Mouse (Mus musculus) CH12.LX (cell line): Measurements from ENCODE around the gene Commd1. TPM values are rescaled to one million over a fixed set of nuclear protein-coding genes. Genes with fewer than 3 reads are reported as not detected.

Source experiments
- DNase-seq: peaks from one replicate; pipeline ENCODE4 v3.0.0-alpha.2; 2013; ENCODE audit errors: extremely low read depth
- H3K27ac ChIP-seq: 2 replicates; pipeline ENCODE4 v1.5.1; 2012; ENCODE audit warnings: low read depth, mild to moderate bottlenecking, control low read depth, moderate library complexity; ENCODE audit not compliant: insufficient read depth
- H3K27me3 ChIP-seq: replicated peaks from 2 replicates; pipeline ENCODE3; 2012; ENCODE audit warnings: inconsistent platforms
- H3K36me3 ChIP-seq, 2 experiments: replicated peaks in 1 of 2; 2 replicates each; pipeline versions ENCODE3 to v1.6.1; 2012; ENCODE audit warnings: inconsistent platforms in 1 of 2, low read length in 1 of 2, mild to moderate bottlenecking in 1 of 2, mixed read lengths in 1 of 2, moderate library complexity in 1 of 2; ENCODE audit not compliant: control insufficient read depth in 1 of 2, insufficient read depth in 1 of 2
- H3K4me1 ChIP-seq, 2 experiments: 2 replicates each; pipeline ENCODE4 v1.6.1; 2012; ENCODE audit warnings: inconsistent platforms in 1 of 2, moderate library complexity in 1 of 2; ENCODE audit not compliant: insufficient read depth in 2 of 2, control insufficient read depth in 1 of 2
- H3K4me2 ChIP-seq: 2 replicates; pipeline ENCODE4 v1.6.1; 2012; ENCODE audit warnings: low read depth, mild to moderate bottlenecking, control low read depth; ENCODE audit not compliant: poor library complexity, insufficient read depth, severe bottlenecking
- H3K4me3 ChIP-seq, 3 experiments: fragments of 150-350 bp in 1 of 3; sonication (generic) in 1 of 3; replicated peaks in 1 of 3; 2 replicates each; pipeline versions ENCODE3 to v1.5.1; 2011 to 2012; ENCODE audit warnings: low read depth in 2 of 3, low read length in 2 of 3, mild to moderate bottlenecking in 2 of 3, moderate library complexity in 2 of 3, control low read depth in 1 of 3, improper control_type of control experiment in 1 of 3, inconsistent platforms in 1 of 3, mixed read lengths in 1 of 3; ENCODE audit not compliant: poor library complexity in 1 of 3
- H3K79me2 ChIP-seq: replicated peaks from 2 replicates; pipeline ENCODE4 v1.6.1; 2012; ENCODE audit warnings: mild to moderate bottlenecking, moderate library complexity; ENCODE audit not compliant: control insufficient read depth, poor library complexity, insufficient read depth, severe bottlenecking; ENCODE audit errors: extremely low read depth
- H3K9ac ChIP-seq: 2 replicates; pipeline ENCODE4 v1.6.1; 2012; ENCODE audit warnings: low read depth, mild to moderate bottlenecking, control low read depth, moderate library complexity; ENCODE audit not compliant: insufficient read depth
- H3K9me3 ChIP-seq: replicated peaks from 2 replicates; pipeline ENCODE3; 2012; ENCODE audit warnings: low read length, inconsistent platforms, mixed read lengths
- BHLHE40 ChIP-seq: IDR thresholded peaks from 2 replicates; pipeline ENCODE4 v1.6.1; 2011; ENCODE audit warnings: mild to moderate bottlenecking, low read depth, low read length, improper control_type of control experiment
- CHD1 ChIP-seq: IDR thresholded peaks from 2 replicates; pipeline ENCODE4 v1.6.1; 2012; ENCODE audit warnings: low read depth, low read length, improper control_type of control experiment, inconsistent platforms
- CHD2 ChIP-seq: IDR thresholded peaks from 2 replicates; pipeline ENCODE4 v1.6.1; 2011; ENCODE audit warnings: low read length, improper control_type of control experiment
- E2F4 ChIP-seq: IDR thresholded peaks from 2 replicates; pipeline ENCODE4 v1.6.1; 2011; ENCODE audit warnings: low read depth, low read length, improper control_type of control experiment; ENCODE audit not compliant: insufficient replicate concordance
- ELF1 ChIP-seq: IDR thresholded peaks from 2 replicates; pipeline ENCODE4 v1.6.1; 2014; ENCODE audit warnings: low read depth, mild to moderate bottlenecking, inconsistent platforms, low read length, improper control_type of control experiment
- EP300 ChIP-seq: IDR thresholded peaks from 2 replicates; pipeline ENCODE4 v1.6.1; 2011; ENCODE audit warnings: low read length, improper control_type of control experiment
- ETS1 ChIP-seq: conservative IDR thresholded peaks from 2 replicates; pipeline ENCODE4 v1.6.1; 2012; ENCODE audit warnings: low read depth, mild to moderate bottlenecking, inconsistent platforms, low read length, improper control_type of control experiment, moderate library complexity
- GABPA ChIP-seq: IDR thresholded peaks from 2 replicates; pipeline ENCODE4 v1.6.1; 2012; ENCODE audit warnings: low read depth, low read length, improper control_type of control experiment, inconsistent platforms; ENCODE audit not compliant: insufficient replicate concordance
- HCFC1 ChIP-seq: IDR thresholded peaks from 2 replicates; pipeline ENCODE4 v1.6.1; 2012; ENCODE audit warnings: low read depth, mild to moderate bottlenecking, inconsistent platforms, low read length, improper control_type of control experiment
- IRF4 ChIP-seq: IDR thresholded peaks from 2 replicates; pipeline ENCODE4 v1.6.1; 2014; ENCODE audit warnings: low read depth, mild to moderate bottlenecking, inconsistent platforms, low read length, improper control_type of control experiment
- JUN ChIP-seq: IDR thresholded peaks from 2 replicates; pipeline ENCODE4 v1.6.1; 2011; ENCODE audit warnings: low read depth, mild to moderate bottlenecking, low read length, improper control_type of control experiment, moderate library complexity; ENCODE audit not compliant: insufficient read depth
- KAT2A ChIP-seq: IDR thresholded peaks from 2 replicates; pipeline ENCODE4 v1.6.1; 2012; ENCODE audit warnings: low read length, improper control_type of control experiment, inconsistent platforms; ENCODE audit not compliant: insufficient replicate concordance
- MAFK ChIP-seq: IDR thresholded peaks from 2 replicates; pipeline ENCODE4 v1.6.1; 2011; ENCODE audit warnings: low read length, improper control_type of control experiment; ENCODE audit not compliant: insufficient replicate concordance
- MAX ChIP-seq: IDR thresholded peaks from 2 replicates; pipeline ENCODE4 v1.6.1; 2011; ENCODE audit warnings: low read length, improper control_type of control experiment
- MAZ ChIP-seq: IDR thresholded peaks from 2 replicates; pipeline ENCODE4 v1.6.1; 2012; ENCODE audit warnings: low read depth, mild to moderate bottlenecking, inconsistent platforms, low read length, improper control_type of control experiment, moderate library complexity
- MEF2A ChIP-seq: IDR thresholded peaks from 2 replicates; pipeline ENCODE4 v1.6.1; 2014; ENCODE audit warnings: low read depth, mild to moderate bottlenecking, inconsistent platforms, low read length, improper control_type of control experiment, borderline replicate concordance
- MXI1 ChIP-seq: IDR thresholded peaks from 2 replicates; pipeline ENCODE4 v1.6.1; 2011; ENCODE audit warnings: mild to moderate bottlenecking, low read depth, low read length, improper control_type of control experiment
- MYC ChIP-seq: IDR thresholded peaks from 2 replicates; pipeline ENCODE4 v1.6.1; 2011; ENCODE audit warnings: low read depth, mild to moderate bottlenecking, improper control_type of control experiment, low read length
- NELFE ChIP-seq: IDR thresholded peaks from 2 replicates; pipeline ENCODE4 v1.6.1; 2011; ENCODE audit warnings: low read depth, low read length, improper control_type of control experiment
- NRF1 ChIP-seq: IDR thresholded peaks from 2 replicates; pipeline ENCODE4 v1.6.1; 2014; ENCODE audit warnings: low read depth, mild to moderate bottlenecking, inconsistent platforms, low read length, improper control_type of control experiment, moderate library complexity
- PAX5 ChIP-seq: IDR thresholded peaks from 2 replicates; pipeline ENCODE4 v1.6.1; 2012; ENCODE audit warnings: low read length, inconsistent platforms, mixed read lengths
- POLR2A ChIP-seq: IDR thresholded peaks from 2 replicates; pipeline ENCODE4 v1.6.1; 2011; ENCODE audit warnings: low read depth, mild to moderate bottlenecking, improper control_type of control experiment, low read length
- POLR2AphosphoS2 ChIP-seq: IDR thresholded peaks from 2 replicates; pipeline ENCODE4 v1.6.1; 2011; ENCODE audit warnings: low read depth, low read length, improper control_type of control experiment
- RAD21 ChIP-seq: IDR thresholded peaks from 2 replicates; pipeline ENCODE4 v1.6.1; 2011; ENCODE audit warnings: low read depth, mild to moderate bottlenecking, low read length, improper control_type of control experiment, moderate library complexity
- RCOR1 ChIP-seq: conservative IDR thresholded peaks from 2 replicates; pipeline ENCODE4 v1.6.1; 2012; ENCODE audit warnings: low read depth, mild to moderate bottlenecking, inconsistent platforms, low read length, improper control_type of control experiment
- SIN3A ChIP-seq: IDR thresholded peaks from 2 replicates; pipeline ENCODE4 v1.6.1; 2012; ENCODE audit warnings: low read length, improper control_type of control experiment, inconsistent platforms
- TBP ChIP-seq: conservative IDR thresholded peaks from 2 replicates; pipeline ENCODE4 v1.6.1; 2011; ENCODE audit warnings: low read depth, low read length, improper control_type of control experiment
- TCF12 ChIP-seq: IDR thresholded peaks from 2 replicates; pipeline ENCODE4 v1.6.1; 2014; ENCODE audit warnings: low read depth, mild to moderate bottlenecking, inconsistent platforms, low read length, improper control_type of control experiment
- UBTF ChIP-seq: IDR thresholded peaks from 2 replicates; pipeline ENCODE4 v1.6.1; 2012; ENCODE audit warnings: low read depth, mild to moderate bottlenecking, inconsistent platforms, low read length, improper control_type of control experiment, moderate library complexity
- USF1 ChIP-seq: IDR thresholded peaks from 2 replicates; pipeline ENCODE4 v1.6.1; 2014; ENCODE audit warnings: low read depth, mild to moderate bottlenecking, inconsistent platforms, low read length, improper control_type of control experiment
- USF2 ChIP-seq: conservative IDR thresholded peaks from 2 replicates; pipeline ENCODE4 v1.6.1; 2011; ENCODE audit warnings: low read depth, low read length, improper control_type of control experiment
- ZC3H11A ChIP-seq: IDR thresholded peaks from 2 replicates; pipeline ENCODE4 v1.6.1; 2012; ENCODE audit warnings: low read depth, mild to moderate bottlenecking, inconsistent platforms, low read length, improper control_type of control experiment
- ZKSCAN1 ChIP-seq: IDR thresholded peaks from 2 replicates; pipeline ENCODE4 v1.6.1; 2012; ENCODE audit warnings: low read depth, inconsistent platforms, low read length, improper control_type of control experiment, borderline replicate concordance
- ZMIZ1 ChIP-seq: IDR thresholded peaks from 2 replicates; pipeline ENCODE4 v1.6.1; 2012; ENCODE audit warnings: low read depth, mild to moderate bottlenecking, inconsistent platforms, low read length, improper control_type of control experiment
- ZNF384 ChIP-seq: IDR thresholded peaks from 2 replicates; pipeline ENCODE4 v1.6.1; 2012; ENCODE audit warnings: low read depth, low read length, improper control_type of control experiment, inconsistent platforms
- dilution Hi-C: fragments of 300-500 bp; cut with MboI; formaldehyde crosslinking; loops from 2 replicates; pipeline ENCODE4 v1.14.3; 2020; ENCODE audit warnings: low sequenced_read_pairs; ENCODE audit not compliant: extremely low pct_unique_long_range_greater_than_20kb, extremely low pct_ligation_motif_present
- in situ Hi-C: fragments of 300-500 bp; cut with MboI; formaldehyde crosslinking; loops from 3 replicates; pipeline ENCODE4 v1.14.3; 2019; ENCODE audit warnings: low sequenced_read_pairs, low pct_ligation_motif_present, low pct_unique_long_range_greater_than_20kb, mixed read lengths
- polyA plus RNA-seq: library from polyadenylated mRNA; unstranded; fragments of >175 nt; gene quantifications from 2 replicates; pipeline ENCODE4 v1.2.1, GENCODE M21; 2012; ENCODE audit warnings: low read depth; ENCODE audit not compliant: insufficient read length
- total RNA-seq, 2 experiments: library from RNA; depleted of rRNA; stranded (reverse); fragments of 300-350 nt in 1 of 2; fragments of >200 nt in 1 of 2; gene quantifications; 2 replicates each; pipeline ENCODE4 v1.2.3; 2012 to 2014

Commd1 gene
- total and polyA plus RNA-seq, 3 experiments: 109 to 163 (median 113) TPM

DNA sequence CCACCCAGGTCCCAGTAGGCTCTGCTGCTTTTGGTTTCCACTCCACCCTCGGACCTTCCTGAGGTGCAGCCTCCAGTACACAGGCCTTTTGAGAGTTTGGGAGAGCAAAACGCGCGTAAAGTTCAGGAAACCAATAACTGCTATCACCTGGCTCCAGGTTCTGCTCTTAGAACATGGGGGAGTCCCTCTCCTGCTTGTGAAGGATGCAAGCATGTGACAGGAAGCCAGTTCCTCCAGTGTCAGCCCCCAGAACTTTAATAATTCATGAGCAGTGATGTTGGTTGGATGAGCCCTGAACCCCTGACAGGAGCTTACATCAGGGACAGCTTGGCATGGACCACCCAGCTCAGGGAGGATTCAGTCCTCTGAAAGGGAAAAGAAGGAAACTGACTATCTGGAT lies 102.5 kb downstream of the Commd1 start:
- Histone ChIP-seq H3K9me3 (no peaks in the 10 kb centered on the region), H3K27ac (no peak overlapping the region), H3K36me3 (no peaks in the 10 kb centered on the region), H3K4me3 (peak overlapping the region in 2 of 3 experiments; percentile 6 to 26), H3K79me2 (no peaks in the 10 kb centered on the region), H3K9ac (no peak overlapping the region), H3K4me2 (peak overlapping the region; percentile 27), H3K4me1 (peaks cover 18 to 62% of the 10 kb centered on the region in 2 experiments), H3K27me3 (peaks cover 3% of the 10 kb centered on the region)
- no peak for TF ChIP-seq ZNF384
- TF ChIP-seq NELFE: no peak; the same call in 1 of the 2 replicates
- TF ChIP-seq TCF12: no peak
- TF ChIP-seq TBP: no peak
- peak; percentile 23; the same call in 1 of the 2 replicates for TF ChIP-seq RCOR1
- TF ChIP-seq UBTF: no peak
- TF ChIP-seq PAX5: no peak
- no peak for TF ChIP-seq ZC3H11A
- TF ChIP-seq ZMIZ1: no peak
- no peak for TF ChIP-seq MAFK
- peak; percentile 65; the same call in 1 of the 2 replicates for TF ChIP-seq CHD1
- peak; percentile 18; the same call in 1 of the 2 replicates for TF ChIP-seq POLR2A
- peak; percentile 65 for TF ChIP-seq ETS1
- TF ChIP-seq RAD21: no peak
- TF ChIP-seq HCFC1: 0 out of 2 replicates have a peak, but pooled peaks have one; percentile 16
- no peak for TF ChIP-seq GABPA
- peak; percentile 43; the same call in 1 of the 2 replicates for TF ChIP-seq USF1
- peak; percentile 41; the same call in 1 of the 2 replicates for TF ChIP-seq EP300
- TF ChIP-seq ZKSCAN1: no peak
- TF ChIP-seq MAX: peak; percentile 30; the same call in 1 of the 2 replicates
- TF ChIP-seq ELF1: peak; percentile 51; the same call in 1 of the 2 replicates
- TF ChIP-seq SIN3A: 0 out of 2 replicates have a peak, but pooled peaks have one; percentile 54
- no peak for TF ChIP-seq POLR2AphosphoS2
- TF ChIP-seq NRF1: no peak
- no peak for TF ChIP-seq CHD2
- no peak; the same call in 1 of the 2 replicates for TF ChIP-seq MXI1
- TF ChIP-seq USF2: 0 out of 2 replicates have a peak, but pooled peaks have one; percentile 17
- TF ChIP-seq BHLHE40: peak; percentile 82
- TF ChIP-seq KAT2A: no peak
- TF ChIP-seq E2F4: no peak
- TF ChIP-seq MEF2A: peak; percentile 58; the same call in 1 of the 2 replicates
- no peak for TF ChIP-seq JUN
- TF ChIP-seq MAZ: 0 out of 2 replicates have a peak, but pooled peaks have one; percentile 29
- peak; percentile 34; the same call in 1 of the 2 replicates for TF ChIP-seq IRF4
- TF ChIP-seq MYC: peak; percentile 72; the same call in 1 of the 2 replicates
- in situ Hi-C loops (no loop called here), dilution Hi-C loops (no loop called here)
- DNase-seq: peak; percentile 69
